Mouse (Mus musculus): Measurements from ENCODE around the gene 6430550D23Rik.

The 6430550D23Rik gene

GRCm38 (mm10) chr2:156007888-156008532, at the start of gene 6430550D23Rik, which contains the start of gene Ergic3:
Gene 6430550D23Rik, minus strand, starts transcription at chr2:156007977.
Gene Ergic3, plus strand, starts transcription at chr2:156008045.
- DNase-seq: peak; percentile 100

GRCm38 (mm10) chr2:156052816-156053215, 45.0 kb upstream of the 6430550D23Rik start, which contains the start of gene Fer1l4:
Gene Fer1l4, minus strand, starts transcription at chr2:156052947.
- no peak for DNase-seq

- DNase-seq: no peak
Observed at GRCm38 (mm10) chr2:156047929-156048328, 40.2 kb upstream of the 6430550D23Rik start.

GRCm38 (mm10) chr2:156042903-156043302, 35.1 kb upstream of the 6430550D23Rik start:
- DNase-seq: peak; percentile 60

DNA sequence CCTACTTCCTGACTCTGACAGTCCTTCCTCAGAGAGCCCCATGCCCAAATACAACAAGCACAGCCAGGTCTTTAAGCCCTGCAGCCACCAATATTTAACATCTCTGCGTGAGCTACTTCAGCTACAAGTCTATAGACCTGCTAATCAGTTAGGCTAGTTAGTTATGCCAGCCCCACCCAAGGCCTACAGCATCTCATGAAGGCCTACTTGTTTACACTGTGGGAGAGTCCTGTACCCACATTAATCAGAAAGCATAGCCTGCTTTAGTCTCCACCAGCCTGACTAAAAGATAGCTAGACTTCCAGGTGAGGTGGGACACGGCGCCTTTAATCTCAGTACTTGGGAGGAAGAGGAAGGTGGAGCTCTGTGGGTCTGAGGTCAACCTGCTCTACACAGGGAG, 31.6 kb upstream of the 6430550D23Rik start:
- DNase-seq: peak; percentile 37

DNA sequence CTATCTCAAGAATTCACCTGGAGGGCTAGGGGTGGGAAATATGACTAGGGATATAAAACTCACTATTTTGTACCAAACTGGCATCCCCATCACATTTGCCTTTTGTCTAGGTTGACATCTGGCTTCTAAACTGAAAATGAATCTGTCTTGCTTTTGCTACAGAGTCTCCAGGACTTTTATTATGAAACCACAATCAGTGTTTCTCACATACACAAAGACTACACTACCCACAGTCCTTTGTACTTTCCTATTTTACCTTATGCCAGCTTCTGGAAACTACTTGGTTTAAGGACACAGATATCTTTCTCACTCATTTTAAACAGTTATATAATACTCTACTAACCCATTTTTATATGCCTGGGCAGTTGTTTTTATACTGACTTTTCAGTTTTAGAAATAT, 17.7 kb upstream of the 6430550D23Rik start:
- DNase-seq: no peak

- DNase-seq: no peak
Observed at GRCm38 (mm10) chr2:156021765-156022164, 14.0 kb upstream of the 6430550D23Rik start.

- DNase-seq: no peak
Observed at GRCm38 (mm10) chr2:156021219-156021618, 13.4 kb upstream of the 6430550D23Rik start.

GRCm38 (mm10) chr2:156018106-156018505, 10.3 kb upstream of the 6430550D23Rik start:
- DNase-seq: no peak

GRCm38 (mm10) chr2:156005393-156005792, 2.4 kb downstream of the 6430550D23Rik start:
- no peak for DNase-seq

GRCm38 (mm10) chr2:155991863-155992321, 15.9 kb downstream of the 6430550D23Rik start:
- DNase-seq: peak; percentile 95

DNA sequence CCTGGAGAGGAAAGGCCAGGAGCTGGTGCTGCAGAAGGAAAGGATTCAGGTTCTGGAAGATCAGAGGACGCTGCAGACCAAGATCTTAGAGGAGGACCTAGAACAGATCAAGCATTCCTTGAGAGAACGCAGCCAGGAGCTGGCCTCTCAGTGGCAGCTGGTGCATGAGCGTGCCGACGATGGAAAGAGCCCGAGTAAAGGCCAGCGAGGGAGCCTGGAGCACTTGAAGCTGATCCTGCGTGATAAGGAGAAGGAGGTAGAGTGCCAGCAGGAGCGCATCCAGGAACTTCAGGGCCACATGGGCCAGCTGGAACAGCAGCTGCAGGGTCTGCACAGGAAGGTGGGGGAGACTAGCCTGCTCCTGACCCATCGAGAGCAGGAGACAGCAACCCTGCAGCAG, 16.6 kb downstream of the 6430550D23Rik start:
- DNase-seq: no peak

DNA sequence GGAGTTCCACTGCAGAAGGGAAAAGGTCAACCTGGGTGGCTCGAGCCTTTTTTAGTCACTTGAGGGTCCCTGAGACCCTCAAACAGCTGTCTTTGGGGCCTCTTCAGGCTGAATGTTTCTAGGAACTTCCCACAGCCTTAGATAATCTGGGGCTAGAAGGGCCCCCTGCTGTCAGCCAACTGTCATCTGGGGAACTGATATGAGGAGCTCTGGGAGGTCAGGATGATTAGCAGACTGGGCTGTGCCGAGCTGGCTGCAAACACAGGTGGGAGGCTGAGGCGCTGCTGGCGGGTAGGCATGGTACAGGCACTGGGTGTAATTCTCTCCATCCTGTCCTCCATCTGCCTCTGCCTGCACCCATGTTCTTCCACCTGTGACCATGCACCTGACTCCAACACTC, 18.7 kb downstream of the 6430550D23Rik start:
- DNase-seq: no peak

GRCm38 (mm10) chr2:155987131-155987530, 20.6 kb downstream of the 6430550D23Rik start:
- DNase-seq: no peak

DNA sequence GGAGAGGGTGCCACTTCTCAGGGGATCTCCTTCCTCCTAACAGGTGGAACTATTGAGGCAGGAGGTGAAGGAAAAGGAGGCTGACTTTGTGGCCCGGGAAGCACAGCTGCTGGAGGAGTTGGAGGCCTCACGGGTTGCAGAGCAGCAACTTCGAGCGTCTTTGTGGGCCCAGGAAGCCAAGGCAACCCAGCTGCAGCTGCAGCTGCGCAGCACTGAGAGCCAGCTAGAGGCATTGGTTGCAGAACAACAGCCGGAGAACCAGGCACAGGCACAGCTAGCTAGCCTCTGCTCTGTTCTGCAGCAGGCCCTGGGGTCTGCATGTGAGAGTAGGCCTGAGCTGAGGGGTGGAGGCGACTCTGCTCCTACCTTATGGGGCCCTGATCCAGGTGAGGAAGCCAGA, 22.0 kb downstream of the 6430550D23Rik start:
- no peak for DNase-seq

DNA sequence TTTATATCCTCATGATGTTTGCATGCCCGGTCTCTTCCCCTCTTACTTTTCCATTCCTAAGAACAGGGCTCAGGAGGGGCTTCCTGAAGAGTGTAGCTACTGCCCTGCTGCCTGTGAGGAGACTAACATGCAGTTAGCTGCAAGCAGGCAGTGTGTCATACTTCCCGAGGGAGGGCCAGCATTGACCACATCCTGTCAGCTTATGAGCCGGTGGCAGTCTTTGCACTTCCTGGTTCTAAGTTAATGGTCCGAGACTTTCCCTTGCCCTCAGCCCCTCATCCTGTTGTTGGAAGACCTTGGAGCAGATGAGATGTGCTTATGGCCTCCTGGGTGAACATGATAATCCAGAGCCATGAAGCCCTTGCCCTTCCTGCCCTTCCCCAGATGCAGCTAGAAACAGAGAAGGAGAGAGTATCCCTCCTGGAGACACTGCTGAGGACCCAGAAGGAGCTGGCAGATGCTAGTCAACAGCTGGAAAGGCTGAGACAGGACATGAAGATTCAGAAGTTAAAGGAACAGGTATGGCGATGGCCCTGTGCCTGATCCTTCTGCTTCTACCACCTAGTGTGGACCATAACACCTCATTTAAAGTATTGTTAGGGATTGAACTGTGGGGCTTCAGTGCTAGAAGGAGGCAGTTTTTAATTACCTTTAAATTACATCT, 28.3 kb downstream of the 6430550D23Rik start:
- DNase-seq: peak; percentile 98

DNA sequence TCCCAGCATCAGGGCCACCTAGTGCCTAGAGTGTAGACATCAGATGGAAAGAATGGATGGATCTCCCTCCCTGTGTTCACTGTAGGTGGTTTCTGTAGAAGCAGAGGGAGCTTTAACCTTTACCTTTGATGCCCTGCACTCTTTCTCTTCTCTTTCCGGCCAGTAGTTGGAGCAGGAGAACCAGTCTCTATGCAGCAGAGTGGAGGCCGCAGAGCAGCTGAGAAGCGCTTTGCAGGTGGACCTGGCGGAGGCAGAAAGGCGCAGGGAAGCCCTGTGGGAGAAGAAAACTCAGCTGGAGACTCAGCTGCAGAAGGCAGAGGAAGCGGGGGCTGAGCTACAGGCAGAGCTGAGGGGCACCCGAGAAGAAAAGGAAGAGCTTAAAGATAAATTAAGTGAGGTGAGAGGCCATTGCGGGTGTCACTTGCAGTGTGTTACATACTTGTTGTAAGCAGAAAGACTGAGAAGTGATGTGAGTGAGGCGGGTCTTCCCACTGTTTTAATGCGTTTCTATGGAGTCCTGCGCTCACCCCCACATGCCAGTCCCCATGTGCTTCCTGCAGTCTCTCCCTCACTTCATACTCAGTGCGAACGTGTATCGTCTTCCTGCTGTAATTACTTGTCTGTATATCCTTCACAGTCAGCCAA, 33.6 kb downstream of the 6430550D23Rik start:
- DNase-seq: peak; percentile 83

DNA sequence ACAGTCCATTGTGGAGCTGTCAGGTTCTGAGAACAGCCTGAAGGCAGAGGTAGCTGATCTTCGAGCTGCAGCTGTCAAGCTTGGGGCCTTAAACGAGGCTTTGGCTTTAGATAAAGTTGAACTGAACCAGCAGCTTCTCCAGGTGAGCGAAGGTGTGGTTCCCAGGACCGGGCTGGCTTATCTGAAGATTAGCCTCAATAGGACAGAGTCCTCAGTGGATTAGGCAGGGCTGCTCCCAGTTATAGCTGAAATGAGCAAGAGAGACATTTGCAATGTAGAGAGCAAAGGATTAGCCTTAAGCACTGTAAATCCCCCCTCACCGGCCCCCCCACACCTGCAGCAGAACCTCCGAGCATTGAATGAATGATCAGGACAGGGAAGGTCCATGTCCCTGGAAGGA, 34.4 kb downstream of the 6430550D23Rik start:
- no peak for DNase-seq

DNA sequence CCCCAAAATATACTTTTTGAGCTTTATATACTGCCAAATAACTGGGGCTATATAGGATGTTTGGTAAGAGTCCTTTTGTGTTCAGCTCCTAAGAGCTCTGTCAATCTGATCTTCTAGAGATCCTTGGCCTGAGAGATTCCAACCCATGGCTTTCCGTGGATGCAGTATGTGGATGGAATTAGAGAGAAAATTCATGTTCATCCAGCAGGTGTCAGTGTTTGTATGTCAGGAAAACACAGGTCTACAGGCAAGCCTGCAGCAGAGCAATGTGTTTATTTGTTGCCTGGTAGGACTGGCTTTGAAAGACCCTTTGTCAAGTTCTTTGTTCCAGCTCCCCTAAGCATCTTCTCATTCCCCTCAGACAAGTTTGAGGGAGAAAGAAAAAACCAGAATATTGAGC, 44.8 kb downstream of the 6430550D23Rik start:
- DNase-seq: no peak

DNA sequence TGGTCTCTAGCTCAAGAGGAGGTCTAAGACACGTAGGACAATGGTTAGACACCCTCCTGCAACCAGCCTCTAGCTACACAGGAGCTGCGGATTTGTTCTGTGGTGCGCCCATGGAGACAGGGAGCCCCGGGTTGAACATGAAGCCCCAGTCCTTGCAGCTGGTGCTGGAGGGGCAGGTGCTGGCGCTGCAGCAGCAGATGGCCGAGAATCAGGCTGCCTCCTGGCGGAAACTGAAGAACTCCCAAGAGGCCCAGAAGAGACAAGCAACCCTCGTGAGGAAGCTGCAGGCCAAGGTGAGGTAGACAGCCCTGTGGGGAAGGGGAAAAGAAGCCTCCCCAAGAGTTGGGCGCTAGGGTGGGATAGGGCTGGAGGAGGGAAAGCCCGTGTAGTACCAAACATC, 45.9 kb downstream of the 6430550D23Rik start:
- DNase-seq: no peak

DNA sequence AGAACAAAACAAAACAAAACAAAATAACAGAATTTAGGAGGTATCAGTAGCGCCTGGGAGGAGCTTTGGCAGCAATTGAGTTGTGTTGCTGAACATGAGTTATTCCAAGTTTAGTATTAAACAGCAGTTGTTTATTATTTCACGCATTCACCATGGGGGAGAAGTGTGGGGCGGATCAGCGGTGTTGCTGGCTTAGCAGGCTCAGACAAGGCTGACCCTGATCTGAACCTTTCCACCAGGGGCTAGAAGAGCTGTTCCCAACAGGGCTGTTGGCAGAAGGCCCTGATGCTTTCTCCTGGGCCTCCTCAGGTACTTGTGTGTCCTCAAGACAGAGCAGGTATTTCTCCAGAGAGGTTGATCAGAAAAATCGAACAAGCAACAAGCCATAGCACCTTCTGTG, 47.8 kb downstream of the 6430550D23Rik start:
- no peak for DNase-seq

DNA sequence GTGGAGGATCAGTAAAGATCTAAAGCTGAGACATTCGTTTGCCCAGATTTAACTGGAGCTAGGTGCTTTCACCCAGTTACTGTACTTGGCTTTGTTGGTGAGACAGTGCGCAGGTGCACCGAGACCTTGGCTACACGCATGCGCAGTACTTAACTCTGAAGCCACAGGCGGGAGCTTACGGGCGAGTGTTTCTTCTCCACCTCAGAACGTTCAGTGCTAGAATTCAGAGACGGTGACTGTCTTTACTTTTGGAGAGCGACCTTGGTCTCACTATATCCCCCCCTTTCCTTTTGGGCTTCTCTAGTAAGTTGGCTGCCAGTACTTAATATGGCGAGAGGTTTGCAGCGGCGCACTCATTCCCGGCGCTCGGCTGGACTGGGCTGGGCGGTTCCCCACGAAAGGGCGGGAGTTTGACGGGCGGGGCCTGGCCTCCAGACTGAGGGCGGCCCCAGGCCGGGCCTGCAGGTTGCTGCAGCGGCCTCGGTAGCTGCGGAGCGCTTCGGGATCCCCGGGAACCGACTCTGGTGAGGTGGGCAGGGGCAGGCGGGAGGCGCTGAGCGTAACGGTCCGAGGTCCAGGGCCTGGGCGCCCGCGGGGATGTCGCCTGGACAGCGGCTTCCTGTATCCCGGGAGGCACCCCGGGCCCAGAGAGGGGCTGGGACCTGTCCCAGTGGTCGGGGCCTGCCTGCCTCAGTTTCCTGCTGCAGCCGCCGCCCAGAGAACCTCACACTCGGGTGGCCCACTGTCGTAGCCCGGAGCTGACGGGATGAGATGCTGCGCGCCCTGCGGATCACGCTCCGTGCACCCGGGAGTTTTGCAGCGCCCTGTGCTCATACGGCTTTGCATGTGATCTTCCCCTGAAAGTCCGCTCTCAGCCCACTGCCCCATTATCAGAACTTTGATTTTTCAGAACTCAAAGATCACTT, 51.4 kb downstream of the 6430550D23Rik start, which contains the start of gene Cep250:
Cep250 (plus strand) TSS at position 325 of the 926 bp plus-strand sequence.
- DNase-seq: peak; percentile 99

DNA sequence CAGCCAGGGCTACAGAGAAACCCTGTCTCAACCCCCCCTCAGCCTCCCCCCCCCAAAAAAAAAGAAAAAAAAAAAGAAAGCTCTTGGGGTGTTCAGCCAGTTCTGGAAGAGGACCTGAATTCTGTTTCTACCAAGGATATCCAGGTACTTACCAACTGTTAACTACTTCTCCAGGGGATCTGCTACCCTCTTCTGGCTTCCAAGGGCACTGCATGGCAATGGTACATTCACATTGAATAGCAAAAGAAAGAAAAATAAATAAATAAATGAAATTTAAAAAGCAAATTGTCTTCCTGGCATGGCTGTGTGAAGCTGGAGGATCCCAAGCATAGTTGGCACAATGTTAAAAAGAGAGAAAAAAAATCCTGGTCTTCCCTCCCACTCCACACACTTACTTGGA, 55.8 kb downstream of the 6430550D23Rik start:
- peak; percentile 91 for DNase-seq
